Mouse (Mus musculus): Measurements from ENCODE around the gene Tpi1. TPM values are rescaled to one million over a fixed set of nuclear protein-coding genes. Genes with fewer than 3 reads are reported as not detected.
A peak's percentile ranks its signal among the peaks of the same experiment; 100 is the strongest.

Tpi1 gene
- polyA plus RNA-seq, 1 experiment from 2014 or later = 721 TPM

DNA sequence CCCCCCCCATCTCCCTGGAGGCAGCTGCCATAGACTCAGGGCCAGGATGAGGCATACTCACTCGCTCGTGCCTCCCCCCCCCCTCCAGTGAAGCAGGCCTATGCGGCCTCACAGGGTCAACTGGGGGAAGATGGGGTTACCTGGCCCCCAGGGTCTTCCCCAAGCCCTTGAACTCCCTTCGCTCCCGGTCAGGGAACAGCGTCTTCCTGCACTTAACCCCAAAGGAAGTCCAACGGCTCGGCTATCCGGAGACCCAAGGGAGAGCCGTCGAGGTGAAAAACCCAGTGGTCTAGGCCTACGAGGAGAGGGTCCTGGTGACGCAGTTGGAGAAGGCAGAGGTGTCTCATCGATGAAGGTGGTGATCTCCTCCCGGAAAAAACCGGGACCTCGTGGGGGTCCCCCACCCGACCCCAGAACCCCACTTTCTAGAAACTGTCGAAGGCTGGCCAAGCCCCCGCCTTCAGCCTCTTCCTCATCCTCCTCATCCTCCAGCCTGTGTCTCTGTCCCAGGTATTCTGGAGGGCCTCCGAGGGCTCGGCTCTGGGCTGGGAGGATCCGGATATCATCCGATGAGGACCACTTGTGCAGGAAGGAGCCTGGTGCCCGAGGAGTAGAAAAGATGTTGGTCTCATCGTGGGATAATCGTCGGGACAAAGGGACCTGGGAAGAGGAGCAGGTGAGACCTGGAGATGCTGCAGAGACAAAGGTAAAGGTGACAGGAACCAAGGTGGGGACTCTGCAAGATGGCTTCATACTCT lies 44.6 kb upstream of the Tpi1 start:
- DNase-seq (ENCODE audit: low spot score) (no peak), ATAC-seq (replicated peaks; ENCODE audit: insufficient number of reproducible peaks, low FRiP score, low TSS enrichment, low read depth) (no peak)
- Histone ChIP-seq H3K36me3 (replicated peaks; ENCODE audit: control insufficient read depth, insufficient read depth, low read depth, low read length) (no peaks in the 10 kb centered on the region; the same call in none of the 2 replicates), H3K9me3 (replicated peaks; ENCODE audit: control insufficient read depth, low read length) (no peaks in the 10 kb centered on the region), H3K4me2 (ENCODE audit: low read depth, low read length) (no peak overlapping the region), H3K4me3 (ENCODE audit: low read depth, low read length) (no peak overlapping the region), H3K27ac (replicated peaks; ENCODE audit: low read depth, low read length) (no peak overlapping the region), H3K9ac (replicated peaks; ENCODE audit: low read length) (no peak overlapping the region), H3K27me3 (ENCODE audit: control insufficient read depth, insufficient read depth, low read length) (no peaks in the 10 kb centered on the region; the same call in 1 of the 2 replicates), H3K4me1 (ENCODE audit: control insufficient read depth, insufficient read depth, low read length) (peaks cover 15% of the 10 kb centered on the region)
- 75% methylated on average over 26 of the region's 28 CpGs for WGBS

DNA sequence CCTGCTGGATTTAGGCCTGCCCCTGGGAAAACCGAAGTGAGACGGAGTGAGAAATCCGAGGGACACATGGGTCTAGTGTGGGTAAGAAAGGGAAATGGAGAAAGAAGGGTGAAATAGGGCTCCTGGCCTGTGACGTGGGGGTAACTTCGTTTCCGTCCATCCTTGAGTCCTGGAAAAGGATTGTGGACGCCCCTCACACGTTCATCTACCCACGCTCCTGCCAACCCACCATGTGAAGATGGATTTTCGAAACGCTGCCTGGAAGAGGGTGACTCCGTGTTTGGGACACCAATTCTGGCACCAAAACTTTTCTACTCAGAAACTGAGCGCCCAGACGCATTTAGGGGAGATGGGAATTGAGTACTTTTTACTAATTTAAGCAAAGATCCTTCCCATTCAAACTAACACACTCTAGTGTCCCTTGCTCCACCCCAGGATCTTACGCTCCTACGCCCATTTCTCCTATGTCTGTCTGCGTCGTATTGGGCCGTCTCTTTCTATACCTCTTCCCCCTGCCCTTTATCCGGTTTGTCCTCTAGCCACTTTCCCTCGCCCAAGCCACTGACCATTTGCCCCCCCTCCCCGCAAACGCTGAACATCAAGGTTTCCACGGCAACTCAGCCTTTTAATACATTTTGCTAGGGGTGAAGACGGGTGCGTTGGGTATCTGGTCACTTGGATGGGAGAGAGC lies 43.9 kb upstream of the Tpi1 start:
- no peak for ATAC-seq (replicated peaks; ENCODE audit: insufficient number of reproducible peaks, low FRiP score, low TSS enrichment, low read depth)
- WGBS = 23% methylated on average over 26 of the region's 26 CpGs
- H3K27ac ChIP-seq (replicated peaks; ENCODE audit: low read depth, low read length) = peak overlapping the region; percentile 95

DNA sequence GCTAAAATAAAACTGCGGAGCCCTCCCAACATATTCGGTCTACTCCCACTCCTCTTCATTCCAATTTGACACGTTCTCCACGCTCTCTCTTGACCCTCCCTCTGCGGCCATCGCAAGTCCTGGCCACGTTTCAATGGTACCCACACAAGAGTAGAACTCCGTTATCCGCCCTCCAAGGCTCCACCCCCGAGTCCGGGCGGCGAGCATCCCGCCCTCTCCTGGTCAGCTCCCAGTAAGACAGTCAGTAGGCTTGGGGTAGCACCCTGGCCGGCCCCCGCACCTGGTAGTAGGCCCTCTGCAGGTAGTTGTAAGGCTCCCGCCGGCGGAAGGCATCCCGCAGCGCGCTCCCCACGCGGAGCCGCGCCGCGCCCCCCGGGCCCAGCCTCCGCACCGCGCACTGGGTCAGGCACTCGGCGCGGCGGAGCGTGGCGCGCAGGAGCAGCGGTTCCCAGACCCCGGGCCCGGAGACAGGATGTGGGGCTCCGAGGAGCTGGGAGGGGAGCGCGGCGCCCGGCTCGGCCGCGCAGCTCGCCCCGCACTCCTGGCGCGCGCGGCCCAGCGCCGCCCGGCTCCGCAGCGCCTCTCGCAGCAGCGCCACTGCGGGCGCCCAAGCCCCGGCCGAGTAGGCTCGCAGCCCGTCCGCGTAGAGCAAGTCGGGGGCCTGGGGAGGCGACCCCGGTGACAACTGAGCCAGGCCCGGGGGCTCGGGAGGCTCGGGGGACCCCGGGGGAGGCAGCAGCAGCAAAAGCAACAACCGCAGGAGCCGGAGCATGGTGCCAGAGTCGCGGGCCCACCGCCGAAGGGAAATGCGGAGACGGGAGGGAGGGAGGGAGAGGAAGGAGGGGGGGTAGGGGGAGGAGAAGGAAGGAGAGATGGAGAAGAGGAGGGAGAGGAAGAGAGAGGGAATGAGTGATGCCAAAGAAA lies 43.1 kb upstream of the Tpi1 start, which contains the start of gene P3h3:
P3h3 (minus strand) TSS at position 837 of the 924 bp plus-strand sequence.
- Histone ChIP-seq H3K9ac (replicated peaks; ENCODE audit: low read length) (peak within 1 kb of the TSS; percentile 97), H3K4me3 (ENCODE audit: low read depth, low read length) (peak within 1 kb of the TSS; percentile 82), H3K36me3 (replicated peaks; ENCODE audit: control insufficient read depth, insufficient read depth, low read depth, low read length) (no peaks in the 10 kb centered on the region; the same call in none of the 2 replicates), H3K4me1 (ENCODE audit: control insufficient read depth, insufficient read depth, low read length) (peaks cover 8% of the 10 kb centered on the region), H3K27ac (replicated peaks; ENCODE audit: low read depth, low read length) (peak within 1 kb of the TSS; percentile 95), H3K4me2 (ENCODE audit: low read depth, low read length) (peak within 1 kb of the TSS; percentile 79), H3K9me3 (replicated peaks; ENCODE audit: control insufficient read depth, low read length) (no peaks in the 10 kb centered on the region), H3K27me3 (ENCODE audit: control insufficient read depth, insufficient read depth, low read length) (no peaks in the 10 kb centered on the region)
- ATAC-seq (replicated peaks; ENCODE audit: insufficient number of reproducible peaks, low FRiP score, low TSS enrichment, low read depth) (peak; percentile 78), DNase-seq (ENCODE audit: low spot score) (peak; percentile 93)
- under 1% methylated on average over 73 of the region's 86 CpGs for WGBS

More for the DNA sequence above, 43.9 kb upstream of the Tpi1 start:
- no peaks in the 10 kb centered on the region; the same call in none of the 2 replicates for H3K36me3 ChIP-seq (replicated peaks; ENCODE audit: control insufficient read depth, insufficient read depth, low read depth, low read length)
- H3K9me3 ChIP-seq (replicated peaks; ENCODE audit: control insufficient read depth, low read length) = no peaks in the 10 kb centered on the region
- no peaks in the 10 kb centered on the region; the same call in 1 of the 2 replicates for H3K27me3 ChIP-seq (ENCODE audit: control insufficient read depth, insufficient read depth, low read length)
- peaks cover 11% of the 10 kb centered on the region for H3K4me1 ChIP-seq (ENCODE audit: control insufficient read depth, insufficient read depth, low read length)
- no peak for DNase-seq (ENCODE audit: low spot score)
- peak overlapping the region; percentile 97 for H3K9ac ChIP-seq (replicated peaks; ENCODE audit: low read length)
- peak overlapping the region; percentile 79 for H3K4me2 ChIP-seq (ENCODE audit: low read depth, low read length)
- peak overlapping the region; percentile 82 for H3K4me3 ChIP-seq (ENCODE audit: low read depth, low read length)

DNA sequence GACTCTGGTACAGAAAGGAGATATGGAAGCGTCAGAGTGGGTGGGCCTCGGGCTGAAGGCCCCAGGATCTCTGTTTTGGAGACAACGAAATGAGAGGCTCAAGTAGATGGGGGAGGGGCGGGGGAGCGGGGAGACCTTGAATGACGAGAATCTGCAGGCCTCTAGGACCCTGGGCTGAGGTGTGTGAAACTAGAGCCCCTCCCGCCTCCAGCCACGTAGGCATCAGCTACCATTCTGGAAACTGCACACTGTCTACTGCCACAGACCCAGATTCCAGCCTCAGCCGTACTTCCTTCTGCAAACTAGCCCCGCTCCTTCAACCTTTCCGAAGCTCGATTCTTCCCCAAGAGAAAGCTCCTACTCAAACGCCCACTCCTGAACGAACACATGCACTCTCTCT lies 42.2 kb upstream of the Tpi1 start:
- H3K9me3 ChIP-seq (replicated peaks; ENCODE audit: control insufficient read depth, low read length) = no peaks in the 10 kb centered on the region
- no peaks in the 10 kb centered on the region; the same call in none of the 2 replicates for H3K36me3 ChIP-seq (replicated peaks; ENCODE audit: control insufficient read depth, insufficient read depth, low read depth, low read length)
- peak overlapping the region; percentile 95 for H3K27ac ChIP-seq (replicated peaks; ENCODE audit: low read depth, low read length)
- H3K4me3 ChIP-seq (ENCODE audit: low read depth, low read length) = peak overlapping the region; percentile 82
- H3K4me2 ChIP-seq (ENCODE audit: low read depth, low read length) = peak overlapping the region; percentile 79
- ATAC-seq (replicated peaks; ENCODE audit: insufficient number of reproducible peaks, low FRiP score, low TSS enrichment, low read depth) = peak; percentile 61
- peaks cover 8% of the 10 kb centered on the region for H3K4me1 ChIP-seq (ENCODE audit: control insufficient read depth, insufficient read depth, low read length)
- WGBS = 4% methylated on average over 14 of the region's 14 CpGs
- no peaks in the 10 kb centered on the region for H3K27me3 ChIP-seq (ENCODE audit: control insufficient read depth, insufficient read depth, low read length)
- H3K9ac ChIP-seq (replicated peaks; ENCODE audit: low read length) = peak overlapping the region; percentile 97
- peak; percentile 88 for DNase-seq (ENCODE audit: low spot score)

DNA sequence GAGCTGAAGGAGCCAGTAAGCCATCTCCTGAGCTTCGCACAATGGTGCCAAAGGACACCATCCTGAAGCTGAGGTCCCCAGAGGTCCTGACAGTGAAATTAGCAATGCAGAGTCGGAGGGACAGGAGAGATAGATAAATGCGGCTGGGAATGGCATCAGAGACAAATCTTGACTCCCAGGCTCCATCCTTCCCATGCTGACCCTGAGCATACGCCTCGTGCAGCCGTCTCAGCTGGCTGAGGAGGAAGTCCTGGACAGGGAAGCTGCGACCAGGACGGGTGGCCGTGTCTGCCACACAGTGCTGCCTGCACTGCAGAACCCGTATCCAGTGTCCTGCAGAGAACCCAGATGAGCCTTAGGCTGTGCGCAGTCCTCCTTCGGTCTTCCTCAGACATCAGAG lies 40.6 kb upstream of the Tpi1 start:
- H3K27me3 ChIP-seq (ENCODE audit: control insufficient read depth, insufficient read depth, low read length) = no peaks in the 10 kb centered on the region
- H3K9ac ChIP-seq (replicated peaks; ENCODE audit: low read length) = no peak overlapping the region
- no peak for DNase-seq (ENCODE audit: low spot score)
- H3K4me3 ChIP-seq (ENCODE audit: low read depth, low read length) = no peak overlapping the region
- H3K4me1 ChIP-seq (ENCODE audit: control insufficient read depth, insufficient read depth, low read length) = peaks cover 5% of the 10 kb centered on the region
- WGBS = 64% methylated on average over 12 of the region's 12 CpGs
- no peaks in the 10 kb centered on the region for H3K9me3 ChIP-seq (replicated peaks; ENCODE audit: control insufficient read depth, low read length)
- no peaks in the 10 kb centered on the region; the same call in none of the 2 replicates for H3K36me3 ChIP-seq (replicated peaks; ENCODE audit: control insufficient read depth, insufficient read depth, low read depth, low read length)
- no peak for ATAC-seq (replicated peaks; ENCODE audit: insufficient number of reproducible peaks, low FRiP score, low TSS enrichment, low read depth)
- H3K4me2 ChIP-seq (ENCODE audit: low read depth, low read length) = no peak overlapping the region
- H3K27ac ChIP-seq (replicated peaks; ENCODE audit: low read depth, low read length) = no peak overlapping the region

DNA sequence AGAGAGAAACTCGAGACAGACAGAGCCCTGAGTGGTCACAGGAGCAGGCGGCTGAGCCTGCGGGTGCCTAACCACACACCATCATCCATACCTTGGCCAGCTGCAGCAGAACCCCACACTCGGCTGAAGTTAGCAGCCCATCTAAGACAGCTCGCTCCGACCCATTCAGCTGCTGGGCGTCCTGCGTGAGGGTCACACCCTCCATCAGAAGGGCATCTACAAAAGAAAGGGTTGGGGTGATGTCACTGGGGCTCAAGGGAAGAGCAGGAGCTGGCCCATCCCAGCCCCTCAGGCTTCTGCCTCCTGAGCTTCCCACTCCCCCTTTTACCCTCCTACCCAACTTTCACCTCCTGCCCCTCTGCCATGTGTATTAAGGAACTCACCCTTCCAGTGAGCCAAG lies 36.4 kb upstream of the Tpi1 start:
- Histone ChIP-seq H3K36me3 (replicated peaks; ENCODE audit: control insufficient read depth, insufficient read depth, low read depth, low read length) (no peaks in the 10 kb centered on the region; the same call in none of the 2 replicates), H3K4me1 (ENCODE audit: control insufficient read depth, insufficient read depth, low read length) (no peaks in the 10 kb centered on the region), H3K9me3 (replicated peaks; ENCODE audit: control insufficient read depth, low read length) (no peaks in the 10 kb centered on the region), H3K27ac (replicated peaks; ENCODE audit: low read depth, low read length) (no peak overlapping the region), H3K4me2 (ENCODE audit: low read depth, low read length) (no peak overlapping the region), H3K27me3 (ENCODE audit: control insufficient read depth, insufficient read depth, low read length) (no peaks in the 10 kb centered on the region; the same call in 1 of the 2 replicates), H3K9ac (replicated peaks; ENCODE audit: low read length) (no peak overlapping the region), H3K4me3 (ENCODE audit: low read depth, low read length) (no peak overlapping the region)
- DNase-seq (ENCODE audit: low spot score) = no peak
- ATAC-seq (replicated peaks; ENCODE audit: insufficient number of reproducible peaks, low FRiP score, low TSS enrichment, low read depth) = no peak
- WGBS = 51% methylated on average over 8 of the region's 8 CpGs

DNA sequence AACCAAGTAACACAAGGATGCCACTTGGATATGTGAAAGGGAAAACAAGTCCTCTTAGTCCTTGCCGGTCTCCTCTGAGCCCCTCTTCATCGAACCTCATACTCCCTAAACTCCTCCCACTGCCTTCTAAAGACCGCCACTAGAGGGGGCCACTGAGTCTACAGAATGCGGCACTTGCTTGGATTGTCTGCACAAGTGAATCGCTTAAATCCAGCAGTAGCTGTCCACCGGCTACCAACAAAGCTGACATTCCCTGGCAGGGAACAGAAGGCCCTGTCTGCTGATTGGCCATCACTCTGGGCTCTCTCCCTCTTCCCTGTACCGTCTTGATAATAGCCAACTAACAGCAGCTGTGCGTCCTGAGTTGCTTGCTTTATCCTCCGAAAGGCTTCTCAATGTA lies 33.2 kb upstream of the Tpi1 start:
- Histone ChIP-seq H3K4me2 (ENCODE audit: low read depth, low read length) (no peak overlapping the region), H3K36me3 (replicated peaks; ENCODE audit: control insufficient read depth, insufficient read depth, low read depth, low read length) (no peaks in the 10 kb centered on the region; the same call in 1 of the 2 replicates), H3K4me3 (ENCODE audit: low read depth, low read length) (no peak overlapping the region), H3K9me3 (replicated peaks; ENCODE audit: control insufficient read depth, low read length) (no peaks in the 10 kb centered on the region), H3K27ac (replicated peaks; ENCODE audit: low read depth, low read length) (no peak overlapping the region), H3K4me1 (ENCODE audit: control insufficient read depth, insufficient read depth, low read length) (no peaks in the 10 kb centered on the region), H3K27me3 (ENCODE audit: control insufficient read depth, insufficient read depth, low read length) (no peaks in the 10 kb centered on the region; the same call in 1 of the 2 replicates), H3K9ac (replicated peaks; ENCODE audit: low read length) (no peak overlapping the region)
- ATAC-seq (replicated peaks; ENCODE audit: insufficient number of reproducible peaks, low FRiP score, low TSS enrichment, low read depth) (peak; percentile 80; the same call in 1 of the 2 replicates), DNase-seq (ENCODE audit: low spot score) (peak; percentile 97)
- 12% methylated on average over 9 of the region's 9 CpGs for WGBS

All from embryonic facial prominence, embryonic 11.5 days (tissue).